ENCODE assay signal across 8 mouse cellular contexts in the genomic region with DNA sequence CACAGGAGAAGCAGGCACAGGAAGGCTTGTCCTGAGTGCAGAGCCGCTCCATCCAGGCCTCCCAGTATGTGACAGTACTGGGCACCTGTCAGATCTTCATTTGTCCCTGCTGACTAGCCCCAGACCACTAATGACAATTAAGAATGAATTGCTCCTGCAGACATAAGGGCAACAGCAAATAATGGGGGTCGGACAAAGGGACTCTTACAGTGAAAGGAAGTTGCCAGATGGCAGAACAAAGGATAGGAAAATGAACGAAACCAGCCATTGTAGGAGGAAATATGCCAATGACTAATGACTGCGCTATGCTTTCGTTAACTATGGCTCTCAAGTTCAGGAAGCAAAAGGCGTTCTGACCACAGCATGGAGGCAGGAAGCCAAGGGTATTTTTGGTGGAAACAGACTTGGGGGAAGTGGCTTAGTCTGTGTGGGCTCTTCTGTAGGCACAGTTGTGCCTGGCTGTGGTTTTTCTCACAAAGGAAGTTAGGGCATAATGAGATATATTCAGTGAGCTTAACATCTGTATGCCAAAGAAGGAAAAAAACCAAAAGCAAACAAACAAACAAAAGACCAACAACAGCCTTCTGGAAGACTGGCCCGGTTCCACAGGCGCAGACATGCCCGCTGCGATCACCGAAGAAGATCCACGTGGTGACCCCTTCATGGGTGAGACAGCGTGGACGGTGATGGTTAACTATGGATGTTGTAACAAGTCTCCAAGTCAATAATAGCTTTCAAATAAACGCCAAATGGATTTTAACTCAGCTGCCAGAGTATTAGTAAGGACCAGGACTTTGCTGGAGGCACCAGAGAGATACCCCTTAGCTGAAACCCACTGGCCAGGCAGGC. TPM values are rescaled to one million over a fixed set of nuclear protein-coding genes. Genes with fewer than 3 reads are reported as not detected.
DNase-seq lines count a peak whose midpoint lies in the region; ATAC-seq and TF ChIP-seq lines count a peak whose summit lies in the region.

No protein-coding gene starts in this region.

- 0 out of 2 replicates have a peak overlapping the region, but pooled peaks have one; percentile 8 for H3K9ac ChIP-seq in heart, postnatal 0 days (replicated peaks; ENCODE audit: low read depth, low read length)
- H3K9ac ChIP-seq in limb, embryonic 11.5 days (ENCODE audit: low read length), result no peak overlapping the region
- H3K9ac ChIP-seq in midbrain, embryonic 11.5 days (ENCODE audit: low read length), result no peak overlapping the region; the same call in 1 of the 2 replicates

- DNase-seq in heart, adult 11 months, result peak; percentile 97
- no peak for DNase-seq in heart, postnatal 25 days (ENCODE audit: low spot score)
- peak; percentile 43 for DNase-seq in embryo, embryonic 11 days
- peak; percentile 68 for DNase-seq in heart, postnatal 0 days (ENCODE audit: low spot score)
- DNase-seq in limb, embryonic 11.5 days (ENCODE audit: low spot score), result peak; percentile 21
- no peak for DNase-seq in midbrain, embryonic 11.5 days (ENCODE audit: low spot score, missing footprints)
- peak; percentile 53 for DNase-seq in thymus, adult 2 months
- no peak for DNase-seq in left cerebral cortex, adult 8-10 months (ENCODE audit: low spot score in 2 of 2)

- H3K9me3 ChIP-seq in heart, postnatal 0 days (replicated peaks; ENCODE audit: control insufficient read depth, low read length), result no peaks in the 10 kb centered on the region
- no peaks in the 10 kb centered on the region for H3K9me3 ChIP-seq in limb, embryonic 11.5 days (ENCODE audit: control insufficient read depth, low read length)
- H3K9me3 ChIP-seq in midbrain, embryonic 11.5 days (ENCODE audit: control insufficient read depth, low read length), result no peaks in the 10 kb centered on the region

- TF ChIP-seq POLR2A in thymus, adult 2 months (IDR thresholded peaks at IDR 0.05; ENCODE audit: control insufficient read depth, extremely low read depth, insufficient read depth, low read length, poor library complexity), result no peak

- H3K4me3 ChIP-seq in heart, postnatal 0 days (ENCODE audit: low read depth, low read length), result no peak overlapping the region
- no peak overlapping the region for H3K4me3 ChIP-seq in limb, embryonic 11.5 days (ENCODE audit: low read depth, low read length)
- H3K4me3 ChIP-seq in midbrain, embryonic 11.5 days (ENCODE audit: low read depth, low read length), result no peak overlapping the region
- H3K4me3 ChIP-seq in thymus, adult 2 months (ENCODE audit: control insufficient read depth, insufficient read depth, low read length), result no peak overlapping the region

- no peaks in the 10 kb centered on the region for H3K27me3 ChIP-seq in heart, postnatal 0 days (ENCODE audit: control insufficient read depth, insufficient read depth, low read length)
- H3K27me3 ChIP-seq in limb, embryonic 11.5 days (ENCODE audit: control insufficient read depth, insufficient read depth, low read length), result no peaks in the 10 kb centered on the region
- no peaks in the 10 kb centered on the region for H3K27me3 ChIP-seq in midbrain, embryonic 11.5 days (ENCODE audit: control insufficient read depth, insufficient read depth, low read length)
- no peaks in the 10 kb centered on the region for H3K27me3 ChIP-seq in thymus, adult 2 months (ENCODE audit: control insufficient read depth, insufficient read depth, low read length)

- WGBS in heart, postnatal 0 days, result 73% methylated on average over 15 of the region's 15 CpGs
- WGBS in limb, embryonic 11.5 days, result 76% methylated on average over 15 of the region's 15 CpGs
- 83% methylated on average over 15 of the region's 15 CpGs for WGBS in midbrain, embryonic 11.5 days
- WGBS in thymus, adult 2 months, result 8% methylated on average over 15 of the region's 15 CpGs

- H3K4me2 ChIP-seq in heart, postnatal 0 days (ENCODE audit: low read depth, low read length), result peak overlapping the region; percentile 42
- no peak overlapping the region for H3K4me2 ChIP-seq in limb, embryonic 11.5 days (ENCODE audit: low read depth, severe bottlenecking)
- no peak overlapping the region for H3K4me2 ChIP-seq in midbrain, embryonic 11.5 days

- peak; percentile 44; the same call in 1 of the 2 replicates for TF ChIP-seq EP300 in heart, postnatal 0 days (IDR thresholded peaks at IDR 0.05; ENCODE audit: low read depth)

- H3K36me3 ChIP-seq in heart, postnatal 0 days (replicated peaks; ENCODE audit: control insufficient read depth, insufficient read depth, low read length), result peaks cover 9% of the 10 kb centered on the region
- peaks cover 4% of the 10 kb centered on the region; the same call in 1 of the 2 replicates for H3K36me3 ChIP-seq in limb, embryonic 11.5 days (ENCODE audit: control insufficient read depth, insufficient read depth, low read length)
- no peaks in the 10 kb centered on the region; the same call in 1 of the 2 replicates for H3K36me3 ChIP-seq in midbrain, embryonic 11.5 days (ENCODE audit: control insufficient read depth, insufficient read depth, low read length)
- H3K36me3 ChIP-seq in thymus, adult 2 months (ENCODE audit: control insufficient read depth, insufficient read depth, low read length), result 0 out of 2 replicates have a peak, but pooled peaks cover 5% of the 10 kb centered on the region

- ATAC-seq in heart, postnatal 0 days (ENCODE audit: insufficient read depth, low read depth), result peak; percentile 49
- no peak for ATAC-seq in limb, embryonic 11.5 days (ENCODE audit: insufficient number of reproducible peaks, low FRiP score, low TSS enrichment, low read depth)
- ATAC-seq in midbrain, embryonic 11.5 days (ENCODE audit: low FRiP score), result no peak; the same call in 1 of the 2 replicates

- intact Hi-C loops in heart, postnatal 25 days (cut with DNase I), result loop anchor here (5.0 kb wide), 1 partner anchor 32 kb away; no protein-coding TSS in a partner anchor

- peaks cover 25% of the 10 kb centered on the region for H3K4me1 ChIP-seq in heart, postnatal 0 days (ENCODE audit: control insufficient read depth, insufficient read depth)
- H3K4me1 ChIP-seq in limb, embryonic 11.5 days (ENCODE audit: control insufficient read depth, insufficient read depth, low read length), result no peaks in the 10 kb centered on the region
- H3K4me1 ChIP-seq in midbrain, embryonic 11.5 days (ENCODE audit: control insufficient read depth, insufficient read depth, low read length), result peaks cover 7% of the 10 kb centered on the region; the same call in 1 of the 2 replicates
- H3K4me1 ChIP-seq in thymus, adult 2 months (replicated peaks; ENCODE audit: control insufficient read depth, insufficient read depth, low read length), result peaks cover 43% of the 10 kb centered on the region

- H3K27ac ChIP-seq in heart, postnatal 0 days (ENCODE audit: low read depth), result peak overlapping the region; percentile 86
- H3K27ac ChIP-seq in limb, embryonic 11.5 days (replicated peaks; ENCODE audit: low read depth, low read length), result no peak overlapping the region
- peak overlapping the region; percentile 1; the same call in 1 of the 2 replicates for H3K27ac ChIP-seq in midbrain, embryonic 11.5 days (ENCODE audit: low read depth, low read length)
- H3K27ac ChIP-seq in thymus, adult 2 months (ENCODE audit: control insufficient read depth, insufficient read depth, low read length), result peak overlapping the region; percentile 14; the same call in 1 of the 2 replicates

- TF ChIP-seq CTCF in heart, postnatal 0 days (IDR thresholded peaks at IDR 0.05; ENCODE audit: low read depth), result no peak
- TF ChIP-seq CTCF in thymus, adult 2 months (IDR thresholded peaks at IDR 0.05; ENCODE audit: borderline replicate concordance, control insufficient read depth, extremely low read depth, insufficient read depth, low read length, poor library complexity), result no peak

RNA-seq across cellular contexts. Expression of gene Hacl1, which starts 28.8 kb away (rescaled TPM):
- 10 to 100 TPM in 1 of 2 experiments, 1 to 10 TPM in 1; 5.7 to 13.6 TPM for total RNA-seq in heart, postnatal 25 days (2021)
- total RNA-seq in heart, postnatal 0 days (2014; rRNA removed; ENCODE audit: low replicate concordance), result 22.4 and 25.5 TPM in 2 replicates
- 9.2 and 12.2 TPM in 2 replicates for polyA plus RNA-seq in heart, postnatal 0 days (2015; fragmentation: Nextera tagmentation; extraction: Ambion mirVana)
- 6.5 and 10.9 TPM in 2 replicates for polyA plus RNA-seq in limb, embryonic 11.5 days (2014; fragmentation: Nextera tagmentation; extraction: Ambion mirVana)
- 9.6 and 10.9 TPM in 2 replicates for polyA plus RNA-seq in midbrain, embryonic 11.5 days (2014; fragmentation: Nextera tagmentation; extraction: Ambion mirVana)
- polyA plus RNA-seq in thymus, adult 2 months (2012; rRNA removed), result 12.1 and 15.3 TPM in 2 replicates
- 10 to 100 TPM in 2 of 4 experiments, 1 to 10 TPM in 2; 6.4 to 10.4 (median 9.8) TPM for total RNA-seq in left cerebral cortex, adult 8-10 months (2022)

RNA-seq across cellular contexts. Expression of gene Btd, which starts 29.0 kb away (rescaled TPM):
- total RNA-seq in heart, postnatal 25 days (2021), result 10 to 100 TPM in 1 of 2 experiments, 1 to 10 TPM in 1; 9.1 to 10.4 TPM
- total RNA-seq in heart, postnatal 0 days (2014; rRNA removed; ENCODE audit: low replicate concordance), result 29.0 and 43.1 TPM in 2 replicates
- polyA plus RNA-seq in heart, postnatal 0 days (2015; fragmentation: Nextera tagmentation; extraction: Ambion mirVana), result 14.6 and 15.0 TPM in 2 replicates
- 18.1 and 18.9 TPM in 2 replicates for polyA plus RNA-seq in limb, embryonic 11.5 days (2014; fragmentation: Nextera tagmentation; extraction: Ambion mirVana)
- 15.8 and 16.7 TPM in 2 replicates for polyA plus RNA-seq in midbrain, embryonic 11.5 days (2014; fragmentation: Nextera tagmentation; extraction: Ambion mirVana)
- polyA plus RNA-seq in thymus, adult 2 months (2012; rRNA removed), result 34.0 and 42.9 TPM in 2 replicates
- 10 to 100 TPM; 10.5 to 13.9 (median 11.4) TPM for total RNA-seq in left cerebral cortex, adult 8-10 months (2022)

RNA-seq across cellular contexts. Expression of gene Gm49387, which starts 29.2 kb away (rescaled TPM):
- 1 to 10 TPM in 1 of 2 experiments, under 1 TPM in 1; 0.47 to 1.5 TPM for total RNA-seq in heart, postnatal 25 days (2021)
- not detected in 2 replicates for total RNA-seq in heart, postnatal 0 days (2014; rRNA removed; ENCODE audit: low replicate concordance)
- 1.7 and 1.9 TPM in 2 replicates for polyA plus RNA-seq in heart, postnatal 0 days (2015; fragmentation: Nextera tagmentation; extraction: Ambion mirVana)
- polyA plus RNA-seq in limb, embryonic 11.5 days (2014; fragmentation: Nextera tagmentation; extraction: Ambion mirVana), result 1.0 and 1.6 TPM in 2 replicates
- polyA plus RNA-seq in midbrain, embryonic 11.5 days (2014; fragmentation: Nextera tagmentation; extraction: Ambion mirVana), result 1.3 TPM in 1 of 2 replicates, not detected in the other
- not detected in 2 replicates for polyA plus RNA-seq in thymus, adult 2 months (2012; rRNA removed)
- total RNA-seq in left cerebral cortex, adult 8-10 months (2022), result not detected

Comparison
In these comparisons a context has a peak if more than half of its experiments do, and no peak if none do; other contexts are left out.
1. DNase-seq: peak in heart, adult 11 months (single experiment), embryo, embryonic 11 days (single experiment), heart, postnatal 0 days (single experiment), limb, embryonic 11.5 days (single experiment) and thymus, adult 2 months (single experiment); none in heart, postnatal 25 days (single experiment), midbrain, embryonic 11.5 days (single experiment) and left cerebral cortex, adult 8-10 months (0 of 2).